Mouse (Mus musculus) heart, postnatal 4 days (tissue): ENCODE measurements around the gene Sipa1l1. TPM values are rescaled to one million over a fixed set of nuclear protein-coding genes. Genes with fewer than 3 reads are reported as not detected.

Source experiments
- DNase-seq: peaks from one replicate; pipeline ENCODE4 v3.0.0; 2021
- total RNA-seq, 2 experiments: library from RNA; stranded (reverse); gene quantifications; 2 replicates each; pipeline ENCODE4 v1.2.3; 2021

Sipa1l1 gene
- total RNA-seq, 2 experiments from 2014 or later, result 28.4 to 29.0 TPM

GRCm38 (mm10) chr12:82384719-82385118, 215.6 kb downstream of the Sipa1l1 start:
- no peak for DNase-seq

- no peak for DNase-seq
Observed at GRCm38 (mm10) chr12:82387042-82387441, 217.9 kb downstream of the Sipa1l1 start.

GRCm38 (mm10) chr12:82387647-82388046, 218.5 kb downstream of the Sipa1l1 start:
- DNase-seq, result no peak

- no peak for DNase-seq
Observed at GRCm38 (mm10) chr12:82388144-82388543, 219.0 kb downstream of the Sipa1l1 start.

GRCm38 (mm10) chr12:82394118-82394861, 225.2 kb downstream of the Sipa1l1 start:
- no peak for DNase-seq

- no peak for DNase-seq
Observed at GRCm38 (mm10) chr12:82395194-82395593, 226.1 kb downstream of the Sipa1l1 start.

- DNase-seq, result no peak
Observed at GRCm38 (mm10) chr12:82397193-82397592, 228.1 kb downstream of the Sipa1l1 start.

GRCm38 (mm10) chr12:82397751-82398150, 228.6 kb downstream of the Sipa1l1 start:
- DNase-seq, result no peak

GRCm38 (mm10) chr12:82398926-82399325, 229.8 kb downstream of the Sipa1l1 start:
- no peak for DNase-seq

GRCm38 (mm10) chr12:82399971-82400720, 231.0 kb downstream of the Sipa1l1 start:
- DNase-seq, result no peak

GRCm38 (mm10) chr12:82400783-82401182, 231.7 kb downstream of the Sipa1l1 start:
- DNase-seq, result no peak

- DNase-seq, result no peak
Observed at GRCm38 (mm10) chr12:82401440-82401839, 232.3 kb downstream of the Sipa1l1 start.

- no peak for DNase-seq
Observed at GRCm38 (mm10) chr12:82402635-82403034, 233.5 kb downstream of the Sipa1l1 start.

GRCm38 (mm10) chr12:82407531-82408255, 238.6 kb downstream of the Sipa1l1 start:
- no peak for DNase-seq

- DNase-seq, result peak; percentile 79
Observed at GRCm38 (mm10) chr12:82408486-82408885, 239.4 kb downstream of the Sipa1l1 start.

- no peak for DNase-seq
Observed at GRCm38 (mm10) chr12:82409686-82410472, 240.8 kb downstream of the Sipa1l1 start.

- DNase-seq, result peak; percentile 55
Observed at GRCm38 (mm10) chr12:82412291-82413032, 243.3 kb downstream of the Sipa1l1 start.

- peak; percentile 82 for DNase-seq
Observed at GRCm38 (mm10) chr12:82415690-82416364, 246.7 kb downstream of the Sipa1l1 start.

GRCm38 (mm10) chr12:82419027-82419426, 249.9 kb downstream of the Sipa1l1 start:
- no peak for DNase-seq

GRCm38 (mm10) chr12:82424783-82425182, 255.7 kb downstream of the Sipa1l1 start:
- DNase-seq, result peak; percentile 57

GRCm38 (mm10) chr12:82425853-82426252, 256.7 kb downstream of the Sipa1l1 start:
- DNase-seq, result no peak
